Mouse (Mus musculus) G1E (cell line): ENCODE data around the gene Sbk2. TPM values are rescaled to one million over a fixed set of nuclear protein-coding genes. Genes with fewer than 3 reads are reported as not detected.

Source experiments
- ATAC-seq: 2 replicates; pipeline ENCODE4 v1.8.0; 2016; ENCODE audit warnings: mild to moderate bottlenecking; ENCODE audit not compliant: insufficient number of reproducible peaks, poor library complexity, low FRiP score, severe bottlenecking; ENCODE audit errors: extremely low read depth
- DNase-seq: peaks from one replicate; pipeline ENCODE4 v3.0.0; 2012; ENCODE audit warnings: low spot score
- H3K27me3 ChIP-seq: 2 replicates; pipeline ENCODE4 v1.6.1; 2012; ENCODE audit warnings: mild to moderate bottlenecking, low read length, inconsistent platforms; ENCODE audit not compliant: insufficient read depth
- H3K36me3 ChIP-seq: replicated peaks from 2 replicates; pipeline ENCODE3; 2012; ENCODE audit warnings: mild to moderate bottlenecking, inconsistent platforms
- H3K4me1 ChIP-seq: 2 replicates; pipeline ENCODE4 v1.6.1; 2012; ENCODE audit warnings: low read depth, low read length, inconsistent platforms, mixed read lengths; ENCODE audit not compliant: insufficient read depth
- H3K4me3 ChIP-seq: 2 replicates; pipeline ENCODE4 v1.5.1; 2012; ENCODE audit warnings: low read depth, mild to moderate bottlenecking, inconsistent platforms, low read length, moderate library complexity, mixed read lengths
- H3K9me3 ChIP-seq: replicated peaks from 2 replicates; pipeline ENCODE4 v1.6.1; 2012; ENCODE audit warnings: inconsistent platforms
- CTCF ChIP-seq: IDR thresholded peaks from 2 replicates; pipeline ENCODE4 v1.5.1; 2012; ENCODE audit warnings: low read depth, low read length, inconsistent platforms, mixed read lengths
- GATA1 ChIP-seq: IDR thresholded peaks from 2 replicates; pipeline ENCODE4 v1.6.1; 2012; ENCODE audit warnings: borderline replicate concordance, low read length, inconsistent platforms, mixed read lengths
- GATA2 ChIP-seq: IDR thresholded peaks from 2 replicates; pipeline ENCODE4 v1.6.1; 2012; ENCODE audit warnings: low read depth, low read length, inconsistent platforms, borderline replicate concordance
- POLR2AphosphoS5 ChIP-seq: IDR thresholded peaks from 2 replicates; pipeline ENCODE4 v1.6.1; 2012; ENCODE audit warnings: low read depth, low read length, inconsistent platforms; ENCODE audit not compliant: insufficient replicate concordance
- TAL1 ChIP-seq: conservative IDR thresholded peaks from 2 replicates; pipeline ENCODE4 v1.6.1; 2012; ENCODE audit warnings: low read depth, low read length, inconsistent platforms, mixed read lengths
- polyA plus RNA-seq: library from polyadenylated mRNA; stranded (reverse); fragments of >175 nt; gene quantifications from 2 replicates; pipeline ENCODE4 v1.2.3, GENCODE M21; 2012
- total RNA-seq, 2 experiments: library from RNA; stranded (forward) in 1 of 2; stranded (reverse) in 1 of 2; fragments of 200-1000 nt in 1 of 2; fragments of >200 nt in 1 of 2; fragmentation: Nextera tagmentation in 1 of 2; gene quantifications; 2 replicates each; pipeline ENCODE4 v1.2.3; 2014 to 2017

Sbk2 gene
- total and polyA plus RNA-seq, 3 experiments, result 0.11 TPM; not detected in 2

GRCm38 (mm10) chr7:4924891-4925301 is 39.3 kb downstream of the Sbk2 start:
- TF ChIP-seq POLR2AphosphoS5, result no peak
- no peak for TF ChIP-seq CTCF
- TF ChIP-seq GATA1, result no peak
- no peak for TF ChIP-seq GATA2
- no peak for TF ChIP-seq TAL1
- Histone ChIP-seq H3K27me3 (peaks cover 46% of the 10 kb centered on the region), H3K9me3 (0 out of 2 replicates have a peak, but pooled peaks cover 3% of the 10 kb centered on the region), H3K4me3 (no peak overlapping the region), H3K4me1 (peaks cover 23% of the 10 kb centered on the region), H3K36me3 (peaks cover 18% of the 10 kb centered on the region)
- no peak for DNase-seq
- ATAC-seq, result no peak

GRCm38 (mm10) chr7:4924483-4924882 is 39.7 kb downstream of the Sbk2 start:
- peaks cover 22% of the 10 kb centered on the region for H3K36me3 ChIP-seq
- peaks cover 43% of the 10 kb centered on the region for H3K27me3 ChIP-seq
- DNase-seq, result no peak
- H3K9me3 ChIP-seq, result peaks cover 6% of the 10 kb centered on the region; the same call in 1 of the 2 replicates
- peaks cover 27% of the 10 kb centered on the region for H3K4me1 ChIP-seq
- TF ChIP-seq POLR2AphosphoS5, result no peak
- no peak for TF ChIP-seq TAL1
- no peak for TF ChIP-seq GATA1
- TF ChIP-seq GATA2, result no peak
- TF ChIP-seq CTCF, result no peak
- no peak overlapping the region for H3K4me3 ChIP-seq
- ATAC-seq, result no peak

- TF ChIP-seq POLR2AphosphoS5 (no peak), GATA1 (no peak)
- H3K4me1 ChIP-seq, result peaks cover 32% of the 10 kb centered on the region
- H3K36me3 ChIP-seq, result peaks cover 29% of the 10 kb centered on the region
- ATAC-seq (no peak), DNase-seq (no peak)
- H3K27me3 ChIP-seq, result peaks cover 39% of the 10 kb centered on the region
- H3K4me3 ChIP-seq, result no peak overlapping the region
- H3K9me3 ChIP-seq, result peaks cover 6% of the 10 kb centered on the region; the same call in 1 of the 2 replicates
Measured at GRCm38 (mm10) chr7:4923586-4924364, 40.4 kb downstream of the Sbk2 start.

- peaks cover 6% of the 10 kb centered on the region; the same call in 1 of the 2 replicates for H3K9me3 ChIP-seq
- peaks cover 35% of the 10 kb centered on the region for H3K27me3 ChIP-seq
- peak overlapping the region; percentile 15; the same call in 1 of the 2 replicates for H3K4me3 ChIP-seq
- ATAC-seq, result no peak
- peaks cover 34% of the 10 kb centered on the region for H3K4me1 ChIP-seq
- no peak for DNase-seq
- H3K36me3 ChIP-seq, result peaks cover 36% of the 10 kb centered on the region
- no peak for TF ChIP-seq CTCF
- no peak for TF ChIP-seq POLR2AphosphoS5
- no peak for TF ChIP-seq GATA2
- TF ChIP-seq GATA1, result no peak
- TF ChIP-seq TAL1, result no peak
Measured at GRCm38 (mm10) chr7:4922931-4923565, 41.2 kb downstream of the Sbk2 start.

- H3K36me3 ChIP-seq, result peaks cover 42% of the 10 kb centered on the region
- peaks cover 6% of the 10 kb centered on the region; the same call in 1 of the 2 replicates for H3K9me3 ChIP-seq
- no peak for DNase-seq
- H3K4me3 ChIP-seq, result peak overlapping the region; percentile 15; the same call in 1 of the 2 replicates
- H3K4me1 ChIP-seq, result peaks cover 34% of the 10 kb centered on the region
- ATAC-seq, result no peak
- no peak for TF ChIP-seq POLR2AphosphoS5
- no peak for TF ChIP-seq TAL1
- TF ChIP-seq GATA1, result no peak
- H3K27me3 ChIP-seq, result peaks cover 31% of the 10 kb centered on the region
Measured at GRCm38 (mm10) chr7:4922508-4922907, 41.7 kb downstream of the Sbk2 start.

- H3K27me3 ChIP-seq, result peaks cover 25% of the 10 kb centered on the region
- no peak for ATAC-seq
- H3K4me3 ChIP-seq, result peak within 1 kb of the TSS; percentile 15; the same call in 1 of the 2 replicates
- no peak for DNase-seq
- H3K36me3 ChIP-seq, result peaks cover 47% of the 10 kb centered on the region
- peaks cover 6% of the 10 kb centered on the region; the same call in 1 of the 2 replicates for H3K9me3 ChIP-seq
- no peak for TF ChIP-seq GATA1
- TF ChIP-seq CTCF, result no peak
- no peak for TF ChIP-seq POLR2AphosphoS5
- peaks cover 38% of the 10 kb centered on the region for H3K4me1 ChIP-seq
Measured at GRCm38 (mm10) chr7:4921824-4922482, 42.3 kb downstream of the Sbk2 start, which contains the start of gene Nat14. Gene Nat14, plus strand, starts transcription at chr7:4922028.
